Mouse (Mus musculus) urinary bladder, postnatal 10 days (tissue): Measurements from ENCODE around the gene Dcdc2a.

Experiments
- DNase-seq: peaks from one replicate; pipeline ENCODE4 v3.0.0; 2022; ENCODE audit warnings: low spot score

Gene Dcdc2a

GRCm38 (mm10) chr13:25178236-25179001 lies 122.6 kb downstream of the Dcdc2a start:
- no peak for DNase-seq

GRCm38 (mm10) chr13:25186436-25187325 lies 130.9 kb downstream of the Dcdc2a start:
- DNase-seq, result no peak

- no peak for DNase-seq
These were observed 131.5 kb downstream of the Dcdc2a start for GRCm38 (mm10) chr13:25187326-25187710.

GRCm38 (mm10) chr13:25189419-25190144 lies 133.8 kb downstream of the Dcdc2a start:
- DNase-seq, result no peak

- DNase-seq, result no peak
These were observed 134.4 kb downstream of the Dcdc2a start for GRCm38 (mm10) chr13:25190218-25190617.

GRCm38 (mm10) chr13:25195706-25196105 lies 139.9 kb downstream of the Dcdc2a start:
- no peak for DNase-seq

GRCm38 (mm10) chr13:25199916-25200315 lies 144.1 kb downstream of the Dcdc2a start:
- DNase-seq, result no peak

- DNase-seq, result no peak
These were observed 151.1 kb downstream of the Dcdc2a start for GRCm38 (mm10) chr13:25206950-25207349.

GRCm38 (mm10) chr13:25218394-25218793 lies 162.6 kb downstream of the Dcdc2a start:
- DNase-seq, result no peak

GRCm38 (mm10) chr13:25220186-25220787 lies 164.5 kb downstream of the Dcdc2a start:
- no peak for DNase-seq

- no peak for DNase-seq
These were observed 196.1 kb downstream of the Dcdc2a start for GRCm38 (mm10) chr13:25251893-25252292.

- DNase-seq, result no peak
These were observed 198.9 kb downstream of the Dcdc2a start for GRCm38 (mm10) chr13:25254478-25255263.

GRCm38 (mm10) chr13:25257608-25258007 lies 201.8 kb downstream of the Dcdc2a start:
- no peak for DNase-seq
